Comparison of ENCODE assay signal across 8 mouse cellular contexts in the genomic region with DNA sequence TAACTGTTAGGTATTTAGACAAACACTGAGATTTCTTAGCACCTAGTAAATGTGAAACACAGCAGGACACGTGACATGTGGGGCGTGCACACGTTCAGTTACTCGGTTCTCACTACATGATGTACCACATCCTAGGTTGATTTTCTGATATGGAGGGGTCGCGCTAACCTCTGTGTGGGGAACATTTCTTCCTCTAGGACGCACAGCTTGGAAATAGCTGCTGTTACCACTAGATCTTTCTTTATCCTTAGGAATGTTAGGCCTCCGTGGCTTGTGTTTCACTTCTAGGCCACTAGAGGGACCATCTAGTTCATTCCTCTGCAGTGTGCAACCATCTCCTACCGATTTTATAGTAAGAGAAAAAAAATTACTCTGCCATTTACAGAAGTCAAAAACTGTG. TPM values are rescaled to one million over a fixed set of nuclear protein-coding genes. Genes with fewer than 3 reads are reported as not detected.
DNase-seq lines count a peak whose midpoint lies in the region; ATAC-seq lines count a peak whose summit lies in the region.
"Had no signal": no experiment of that assay in that cellular context is flagged by ENCODE, and none has a peak within 500 bp of the region (broad histone marks: within the 10 kb centered on the region; RNA-seq: fewer than 3 reads in every experiment).

No protein-coding gene starts in this region.

- H3K4me3 ChIP-seq in hindbrain, embryonic 10.5 days, result no peak overlapping the region
- H3K4me3 ChIP-seq in midbrain, embryonic 12.5 days, result no peak overlapping the region
- H3K4me3 ChIP-seq: myocyte had no signal

- ATAC-seq in midbrain, embryonic 12.5 days (ENCODE audit: low FRiP score, low read depth), result peak; percentile 57

- H3K4me1 ChIP-seq in hindbrain, embryonic 10.5 days (replicated peaks), result no peaks in the 10 kb centered on the region
- H3K4me1 ChIP-seq in midbrain, embryonic 12.5 days, result 0 out of 2 replicates have a peak, but pooled peaks cover 5% of the 10 kb centered on the region

- no peaks in the 10 kb centered on the region for H3K27me3 ChIP-seq in hindbrain, embryonic 10.5 days (ENCODE audit: insufficient read depth, poor library complexity, severe bottlenecking)
- H3K27me3 ChIP-seq in midbrain, embryonic 12.5 days, result no peaks in the 10 kb centered on the region

- no peak overlapping the region for H3K9ac ChIP-seq in midbrain, embryonic 12.5 days (replicated peaks)

- WGBS in hindbrain, embryonic 10.5 days, result 61% methylated on average over 9 of the region's 9 CpGs
- WGBS in midbrain, embryonic 12.5 days, result 56% methylated on average over 9 of the region's 9 CpGs

- 0 out of 2 replicates have a peak, but pooled peaks cover 3% of the 10 kb centered on the region for H3K36me3 ChIP-seq in hindbrain, embryonic 10.5 days
- H3K36me3 ChIP-seq in midbrain, embryonic 12.5 days, result no peaks in the 10 kb centered on the region

- H3K4me2 ChIP-seq in midbrain, embryonic 12.5 days (replicated peaks), result no peak overlapping the region

- H3K27ac ChIP-seq in hindbrain, embryonic 10.5 days, result no peak overlapping the region
- H3K27ac ChIP-seq in midbrain, embryonic 12.5 days (replicated peaks), result no peak overlapping the region

- DNase-seq in 3134 (ENCODE audit: extremely low read depth, insufficient read length, low spot score) (peak; percentile 21), 3T3-L1 (ENCODE audit: low read depth, low spot score) (peak; percentile 83)
- peak; percentile 55 to 64 for DNase-seq in cerebellum, postnatal 10 days
- peak; percentile 24 for DNase-seq in hindbrain, embryonic 10.5 days (ENCODE audit: low spot score)
- DNase-seq in layer of hippocampus, postnatal 10 days (ENCODE audit: low spot score in 2 of 2), result peak; percentile 44 to 56
- DNase-seq in gastrocnemius, adult 18-20 months (ENCODE audit: low spot score), result no peak

- H3K9me3 ChIP-seq in hindbrain, embryonic 10.5 days, result no peaks in the 10 kb centered on the region
- no peaks in the 10 kb centered on the region for H3K9me3 ChIP-seq in midbrain, embryonic 12.5 days

RNA-seq across cellular contexts. Expression of a gene that starts 37.7 kb away (rescaled TPM):
- 17.0 and 23.6 TPM in 2 replicates for polyA plus RNA-seq in hindbrain, embryonic 10.5 days (2016; fragmentation: Nextera tagmentation; extraction: Ambion mirVana)
- total RNA-seq in layer of hippocampus, postnatal 10 days (2021), result 10 to 100 TPM; 10.1 to 10.2 TPM
- 16.5 and 16.7 TPM in 2 replicates for polyA plus RNA-seq in midbrain, embryonic 12.5 days (2016; fragmentation: Nextera tagmentation; extraction: Ambion mirVana)
- under 1 TPM; 0.71 to 0.85 TPM for total RNA-seq in gastrocnemius, adult 18-20 months (2021)

Comparison
In these comparisons a context has a peak if more than half of its experiments do, and no peak if none do; other contexts are left out.
1. RNA of a gene that starts 37.7 kb away (total RNA-seq): 10.1 to 10.2 TPM in layer of hippocampus, postnatal 10 days; 0.71 to 0.85 TPM in gastrocnemius, adult 18-20 months; every median in the first group is over 4 times any median in the second.